Mouse (Mus musculus): ENCODE results near the gene Tnfaip1. TPM values are rescaled to one million over a fixed set of nuclear protein-coding genes. Genes with fewer than 3 reads are reported as not detected.
"Not testable (repeated sequence)": the region's sequence is repeated elsewhere in the genome, so short reads cannot be mapped to it uniquely, and the experiment has no call there.

Tnfaip1 gene
- total RNA-seq (2021) = 10 to 100 TPM; 35.3 to 36.7 TPM
- long read RNA-seq, experiment 1, transcript Tnfaip1-202 (7 exons, 3,768 nt) = major isoform, 36 of 76 reads
- long read RNA-seq, experiment 1, transcript Tnfaip1-201 (7 exons, 3,720 nt) = minor isoform, 14 of 76 reads
- long read RNA-seq, experiment 1, partial matches to known transcripts = 6 of 76 reads
- long read RNA-seq, experiment 1, other reads (novel, unspliced or antisense) = 20 of 76 reads
- long read RNA-seq, experiment 2, transcript Tnfaip1-201 (7 exons, 3,720 nt) = minor isoform, 5 of 37 reads
- long read RNA-seq, experiment 2, transcript Tnfaip1-202 (7 exons, 3,768 nt) = major isoform, 23 of 37 reads
- long read RNA-seq, experiment 2, partial matches to known transcripts = 1 of 37 reads
- long read RNA-seq, experiment 2, other reads (novel, unspliced or antisense) = 8 of 37 reads

- DNase-seq (ENCODE audit: low spot score in 2 of 2) = peak; percentile 96 to 98
Measured at GRCm38 (mm10) chr11:78536080-78536689, at the start of gene Tnfaip1, which contains the start of gene Ift20. Gene Tnfaip1 (minus strand): TSS chr11:78536332. Gene Ift20 (plus strand): TSS chr11:78536361.

GRCm38 (mm10) chr11:78582848-78583247 is 46.7 kb upstream of the Tnfaip1 start:
- DNase-seq (ENCODE audit: low spot score in 2 of 2) = no peak

- no peak for DNase-seq (ENCODE audit: low spot score in 2 of 2)
Measured at GRCm38 (mm10) chr11:78574975-78575374, 38.8 kb upstream of the Tnfaip1 start.

GRCm38 (mm10) chr11:78574536-78574935 is 38.4 kb upstream of the Tnfaip1 start:
- DNase-seq (ENCODE audit: low spot score in 2 of 2) = no peak

GRCm38 (mm10) chr11:78574031-78574430 is 37.9 kb upstream of the Tnfaip1 start:
- DNase-seq (ENCODE audit: low spot score in 2 of 2) = not testable (repeated sequence)

- no peak for DNase-seq (ENCODE audit: low spot score in 2 of 2)
Measured at GRCm38 (mm10) chr11:78571854-78572253, 35.7 kb upstream of the Tnfaip1 start.

GRCm38 (mm10) chr11:78571441-78571840 is 35.3 kb upstream of the Tnfaip1 start:
- DNase-seq (ENCODE audit: low spot score in 2 of 2) = peak in 1 of 2 experiments; percentile 45

GRCm38 (mm10) chr11:78569806-78570205 is 33.7 kb upstream of the Tnfaip1 start:
- DNase-seq (ENCODE audit: low spot score in 2 of 2) = no peak

- DNase-seq (ENCODE audit: low spot score in 2 of 2) = no peak
Measured at GRCm38 (mm10) chr11:78568827-78569226, 32.7 kb upstream of the Tnfaip1 start.

- no peak for DNase-seq (ENCODE audit: low spot score in 2 of 2)
Measured at GRCm38 (mm10) chr11:78567614-78568013, 31.5 kb upstream of the Tnfaip1 start.

GRCm38 (mm10) chr11:78566775-78567174 is 30.6 kb upstream of the Tnfaip1 start:
- DNase-seq (ENCODE audit: low spot score in 2 of 2) = no peak

- DNase-seq (ENCODE audit: low spot score in 2 of 2) = peak; percentile 74 to 82
Measured at GRCm38 (mm10) chr11:78560447-78560846, 24.3 kb upstream of the Tnfaip1 start.

GRCm38 (mm10) chr11:78557241-78557640 is 21.1 kb upstream of the Tnfaip1 start:
- DNase-seq (ENCODE audit: low spot score in 2 of 2) = no peak

GRCm38 (mm10) chr11:78556070-78556469 is 19.9 kb upstream of the Tnfaip1 start:
- DNase-seq (ENCODE audit: low spot score in 2 of 2) = no peak

GRCm38 (mm10) chr11:78555623-78556022 is 19.5 kb upstream of the Tnfaip1 start:
- no peak for DNase-seq (ENCODE audit: low spot score in 2 of 2)

- DNase-seq (ENCODE audit: low spot score in 2 of 2) = no peak
Measured at GRCm38 (mm10) chr11:78551059-78551398, 14.9 kb upstream of the Tnfaip1 start.

GRCm38 (mm10) chr11:78550168-78551058 is 14.3 kb upstream of the Tnfaip1 start, which contains the start of gene Tmem97:
Gene Tmem97 (minus strand): TSS chr11:78550777.
- DNase-seq (ENCODE audit: low spot score in 2 of 2) = peak; percentile 95 to 97

- no peak for DNase-seq (ENCODE audit: low spot score in 2 of 2)
Measured at GRCm38 (mm10) chr11:78549491-78549987, 13.4 kb upstream of the Tnfaip1 start.

GRCm38 (mm10) chr11:78547718-78548460 is 11.8 kb upstream of the Tnfaip1 start:
- DNase-seq (ENCODE audit: low spot score in 2 of 2) = no peak

GRCm38 (mm10) chr11:78545181-78545580 is 9.0 kb upstream of the Tnfaip1 start:
- no peak for DNase-seq (ENCODE audit: low spot score in 2 of 2)

All from left cerebral cortex, adult 18-20 months (tissue).